Mouse (Mus musculus): ENCODE data around the gene Tdp2. TPM values are rescaled to one million over a fixed set of nuclear protein-coding genes. Genes with fewer than 3 reads are reported as not detected.
A peak's percentile ranks its signal among the peaks of the same experiment; 100 is the strongest.
"Not testable (repeated sequence)": the region's sequence is repeated elsewhere in the genome, so short reads cannot be mapped to it uniquely, and the experiment has no call there.

Gene Tdp2
- total RNA-seq, 2 experiments from 2014 or later: 21.5 to 22.4 TPM

- no peak for DNase-seq (ENCODE audit: extremely low spot score in 1 of 2, low spot score in 2 of 2)
- intact Hi-C loops (cut with DNase I): no loop called here
Measured at GRCm38 (mm10) chr13:24819931-24820330, 11.5 kb upstream of the Tdp2 start.

DNA sequence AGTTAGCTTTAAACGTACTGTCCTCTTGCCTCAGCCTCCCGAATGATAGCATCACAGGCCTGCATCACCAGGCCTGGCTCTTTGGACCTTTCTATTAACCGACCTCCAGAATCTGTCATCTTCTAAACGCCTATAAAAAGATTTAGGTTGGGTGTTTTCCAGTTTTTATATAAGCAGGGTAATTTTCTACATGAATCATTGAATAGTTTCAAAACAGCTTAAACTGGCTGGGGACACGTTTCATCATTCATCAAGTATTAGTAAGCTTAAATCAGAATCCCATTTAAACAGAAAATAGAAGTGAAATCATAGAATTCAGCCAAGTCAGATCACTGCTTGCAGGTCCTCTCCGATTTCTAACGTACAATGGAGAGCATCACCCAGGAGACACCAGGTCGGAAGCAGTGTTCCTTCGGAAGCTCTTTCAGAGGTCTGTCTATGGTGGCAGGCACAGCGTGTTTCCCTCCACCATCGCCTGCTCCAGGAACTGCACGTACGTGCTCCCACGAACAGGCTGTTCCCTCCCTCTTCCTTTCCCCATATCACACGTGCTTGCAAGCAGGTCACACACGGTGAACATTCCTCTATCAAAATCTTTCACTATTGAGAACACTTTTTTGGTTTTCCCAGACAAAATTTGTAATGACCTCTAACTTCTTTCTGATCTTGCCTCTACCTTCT is 8.7 kb upstream of the Tdp2 start:
- DNase-seq (ENCODE audit: extremely low spot score in 1 of 2, low spot score in 2 of 2): no peak
- intact Hi-C loops (cut with DNase I): no loop called here

GRCm38 (mm10) chr13:24824647-24825046 is 6.8 kb upstream of the Tdp2 start:
- intact Hi-C loops (cut with DNase I): no loop called here
- DNase-seq (ENCODE audit: extremely low spot score in 1 of 2, low spot score in 2 of 2): no peak

GRCm38 (mm10) chr13:24825587-24825986 is 5.9 kb upstream of the Tdp2 start:
- DNase-seq (ENCODE audit: extremely low spot score in 1 of 2, low spot score in 2 of 2): no peak
- intact Hi-C loops (cut with DNase I): no loop called here

DNA sequence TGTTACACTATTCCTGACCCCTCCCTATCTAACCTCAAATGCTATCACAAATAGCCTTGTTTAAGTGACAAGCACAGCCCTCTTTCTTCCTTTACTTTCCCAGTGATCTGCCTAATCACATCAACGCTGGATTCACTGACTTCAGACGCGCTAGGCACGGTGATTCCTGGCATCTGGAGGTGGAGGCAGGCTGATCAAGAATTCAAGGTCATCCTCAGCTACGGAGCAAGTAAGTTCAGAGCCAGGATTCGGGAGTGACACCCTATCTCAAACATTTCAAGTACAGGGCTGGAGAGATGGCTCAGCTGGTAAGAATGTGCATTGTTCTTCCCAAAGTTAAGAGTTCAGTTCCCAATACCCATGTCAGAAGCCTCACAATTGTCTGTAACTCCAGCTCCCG is 5.4 kb upstream of the Tdp2 start:
- intact Hi-C loops (cut with DNase I): no loop called here
- no peak for DNase-seq (ENCODE audit: extremely low spot score in 1 of 2, low spot score in 2 of 2)

DNA sequence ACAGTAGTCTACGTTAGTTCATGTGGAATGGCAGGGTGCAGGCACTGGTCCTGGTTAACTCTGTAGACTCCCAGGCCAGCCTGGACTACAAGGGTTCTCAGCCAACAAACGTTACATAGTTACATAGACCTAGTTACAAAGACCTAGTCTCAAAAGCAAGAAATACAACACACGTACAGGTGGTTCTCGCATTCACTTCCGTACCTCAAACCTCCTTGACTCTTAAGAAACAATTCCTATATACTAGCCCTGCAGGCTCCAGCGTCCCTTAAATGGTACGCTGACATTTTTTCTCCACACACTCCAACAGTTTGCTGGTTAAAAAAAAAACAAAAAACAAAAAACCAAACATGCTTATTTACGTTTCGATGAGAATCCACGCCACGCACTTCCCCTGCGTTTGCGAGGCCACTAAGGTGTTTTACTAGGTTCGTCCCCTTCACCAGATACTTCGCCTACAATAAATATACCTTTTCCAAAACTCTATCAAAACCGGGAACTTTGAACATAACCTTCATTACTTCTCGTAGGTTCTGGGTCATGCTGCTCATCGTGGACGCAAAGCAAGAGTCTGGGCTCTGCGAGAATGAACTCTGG is 625 bp upstream of the Tdp2 start:
- intact Hi-C loops (cut with DNase I): no loop called here
- DNase-seq (ENCODE audit: extremely low spot score in 1 of 2, low spot score in 2 of 2): no peak

GRCm38 (mm10) chr13:24832131-24832810 is 792 bp downstream of the Tdp2 start:
- intact Hi-C loops (cut with DNase I): no loop called here
- no peak for DNase-seq (ENCODE audit: extremely low spot score in 1 of 2, low spot score in 2 of 2)

GRCm38 (mm10) chr13:24832811-24833155 is 1.3 kb downstream of the Tdp2 start:
- DNase-seq (ENCODE audit: extremely low spot score in 1 of 2, low spot score in 2 of 2): no peak
- intact Hi-C loops (cut with DNase I): no loop called here

DNA sequence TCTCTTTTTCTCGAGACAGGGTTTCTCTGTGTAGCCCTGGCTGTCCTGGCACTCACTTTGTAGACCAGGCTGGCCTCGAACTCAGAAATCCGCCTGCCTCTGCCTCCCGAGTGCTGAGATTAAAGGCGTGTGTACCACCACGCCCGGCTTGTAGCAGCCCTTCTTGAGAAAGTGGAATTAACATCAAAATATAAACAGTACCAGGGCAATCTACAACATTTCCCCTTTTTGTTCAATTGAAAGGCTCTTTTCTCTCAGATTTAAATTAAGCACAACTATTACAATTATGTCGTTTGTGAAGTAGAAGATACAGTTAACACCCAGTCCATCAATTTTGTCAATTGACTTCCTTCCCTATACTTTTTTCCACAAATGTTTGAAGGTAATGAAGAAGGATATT is 6.3 kb downstream of the Tdp2 start:
- intact Hi-C loops (cut with DNase I); DNase-seq (ENCODE audit: extremely low spot score in 1 of 2, low spot score in 2 of 2): not testable (repeated sequence)

GRCm38 (mm10) chr13:24839831-24840230 is 8.4 kb downstream of the Tdp2 start:
- intact Hi-C loops (cut with DNase I): no loop called here
- no peak for DNase-seq (ENCODE audit: extremely low spot score in 1 of 2, low spot score in 2 of 2)

DNA sequence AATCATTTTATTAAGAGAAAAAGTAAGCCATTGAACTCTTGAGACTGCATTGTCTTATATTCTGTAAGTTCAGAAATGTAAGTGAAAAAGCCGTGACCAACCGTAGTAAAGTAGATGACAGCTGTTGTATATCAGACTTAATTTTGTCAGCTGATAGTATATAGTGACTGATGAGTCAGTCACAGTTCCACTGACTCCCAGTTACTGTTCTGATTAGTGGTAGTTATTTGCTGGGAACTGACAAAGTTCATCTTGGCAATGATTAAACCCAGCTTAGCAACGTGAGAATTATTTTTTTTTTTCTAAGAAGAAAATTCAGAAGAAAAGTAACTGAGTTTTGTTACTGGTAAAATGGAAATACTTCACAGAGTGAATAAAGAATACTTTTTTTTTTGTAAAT is 10.2 kb downstream of the Tdp2 start:
- intact Hi-C loops (cut with DNase I): no loop called here
- DNase-seq (ENCODE audit: extremely low spot score in 1 of 2, low spot score in 2 of 2): no peak

DNA sequence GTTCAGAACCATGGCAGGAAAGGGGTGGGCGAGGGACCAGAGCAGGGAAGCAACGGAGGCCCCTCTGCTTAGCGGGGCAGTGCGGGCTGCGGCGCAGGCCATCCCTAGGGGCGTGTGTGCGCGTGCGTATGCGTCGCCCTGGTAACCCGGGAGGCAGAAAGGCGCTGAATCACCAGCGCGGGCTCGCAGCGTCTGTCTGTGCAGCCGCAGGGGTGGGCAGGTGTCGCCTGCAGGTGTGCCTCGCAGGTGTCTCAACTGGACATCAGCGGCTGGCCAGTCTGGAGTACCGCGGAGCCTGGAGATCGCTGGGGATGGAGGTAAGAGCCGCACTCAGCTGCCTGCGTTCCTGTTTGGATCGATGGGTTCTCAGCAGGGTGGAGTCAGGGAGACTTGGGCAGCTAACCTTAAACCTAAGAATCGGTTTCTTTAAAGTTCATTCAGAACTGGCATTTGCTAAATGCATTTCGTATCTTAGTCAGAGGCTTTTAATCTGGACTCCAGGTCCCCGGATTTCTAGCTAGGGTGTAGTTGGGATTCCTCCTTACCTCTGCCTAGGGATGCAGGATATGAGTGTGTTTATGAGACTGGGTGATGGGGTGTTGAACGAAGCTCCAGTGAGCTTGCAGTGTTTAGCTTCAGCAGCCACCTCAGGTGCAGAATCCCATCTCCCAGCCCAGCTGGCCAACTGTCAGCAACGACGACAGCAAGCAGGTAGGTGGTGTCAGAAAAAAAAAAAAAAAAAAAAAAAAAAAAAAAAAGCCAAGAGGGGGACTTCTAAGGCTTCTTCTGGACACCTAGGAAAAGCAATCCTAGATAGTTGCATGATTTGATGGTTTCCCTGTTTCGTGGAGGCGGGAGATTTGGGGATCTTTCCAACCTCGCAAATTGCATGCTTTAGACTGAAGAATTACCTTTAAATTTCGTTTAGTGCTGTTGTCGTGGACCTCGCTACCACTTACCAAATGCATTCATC is 13.8 kb downstream of the Tdp2 start, which contains the start of gene D130043K22Rik:
Gene D130043K22Rik (plus strand): TSS at position 153 of the 973 bp plus-strand sequence.
- DNase-seq (ENCODE audit: extremely low spot score in 1 of 2, low spot score in 2 of 2): peak; percentile 45 to 68
- intact Hi-C loops (cut with DNase I): no loop called here

DNA sequence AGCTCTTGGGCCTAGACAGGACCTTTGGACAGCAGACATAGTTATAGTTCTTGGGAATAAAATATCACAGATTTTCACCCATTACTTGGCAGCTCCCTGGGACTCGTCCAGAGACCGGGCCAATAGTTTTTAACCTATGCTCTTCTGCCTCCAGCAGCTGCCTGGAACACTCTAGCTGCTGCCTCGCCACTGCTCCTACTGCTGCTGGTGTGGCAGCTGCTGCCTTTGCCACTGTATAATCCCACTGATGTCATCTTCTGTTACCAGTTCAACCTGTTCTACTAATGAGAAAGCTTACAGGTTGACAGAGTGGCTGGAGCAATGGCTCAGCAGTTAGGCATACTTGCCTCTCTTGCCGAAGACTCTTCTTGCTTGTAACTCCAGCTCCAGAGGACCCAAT is 17.8 kb downstream of the Tdp2 start:
- DNase-seq (ENCODE audit: extremely low spot score in 1 of 2, low spot score in 2 of 2): no peak
- intact Hi-C loops (cut with DNase I): no loop called here

DNA sequence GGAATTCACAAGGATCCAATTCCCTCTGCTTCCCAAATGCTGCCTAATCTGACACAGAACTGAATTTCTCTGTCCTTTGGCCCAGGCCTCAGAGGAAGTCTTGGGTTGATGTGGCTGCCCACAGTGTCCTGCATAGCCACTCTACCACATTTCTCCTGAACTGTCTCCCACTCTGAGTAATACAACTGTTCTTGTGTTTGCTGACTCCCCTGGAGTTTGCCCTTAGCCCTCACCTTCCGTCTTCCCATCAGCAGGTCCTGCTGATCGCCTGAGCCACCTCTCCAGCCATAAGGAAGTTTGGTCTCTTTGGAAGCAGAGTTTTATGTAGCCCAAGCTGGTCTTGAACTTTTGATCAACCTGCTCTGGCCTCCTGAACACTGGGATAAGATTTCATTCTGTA is 20.5 kb downstream of the Tdp2 start:
- no peak for DNase-seq (ENCODE audit: extremely low spot score in 1 of 2, low spot score in 2 of 2)
- intact Hi-C loops (cut with DNase I): no loop called here

DNA sequence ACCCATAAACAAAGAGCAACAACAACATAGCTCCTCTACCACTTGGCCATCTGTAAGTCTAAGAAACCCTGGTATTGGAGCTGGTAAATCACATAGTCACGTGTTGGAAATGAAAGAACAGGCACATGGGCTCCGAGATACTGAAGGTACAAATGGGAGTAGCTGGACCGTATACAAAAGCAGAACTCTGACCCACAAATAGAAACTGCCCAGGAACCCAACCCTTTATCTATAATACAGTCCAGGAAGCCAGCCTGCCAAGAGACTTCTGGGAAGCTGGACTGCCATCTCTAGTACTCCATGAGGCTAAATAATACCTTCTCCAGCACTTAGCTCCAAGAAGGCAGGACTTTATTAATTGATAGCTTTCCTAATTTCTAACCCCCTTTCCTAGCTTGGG is 21.1 kb downstream of the Tdp2 start:
- no peak for DNase-seq (ENCODE audit: extremely low spot score in 1 of 2, low spot score in 2 of 2)
- intact Hi-C loops (cut with DNase I): no loop called here

GRCm38 (mm10) chr13:24859115-24859514 is 27.6 kb downstream of the Tdp2 start:
- DNase-seq (ENCODE audit: extremely low spot score in 1 of 2, low spot score in 2 of 2): no peak

GRCm38 (mm10) chr13:24861084-24861483 is 29.6 kb downstream of the Tdp2 start:
- DNase-seq (ENCODE audit: extremely low spot score in 1 of 2, low spot score in 2 of 2): no peak
- intact Hi-C loops (cut with DNase I): no loop called here

More at GRCm38 (mm10) chr13:24859115-24859514, 27.6 kb downstream of the Tdp2 start:
- intact Hi-C loops (cut with DNase I): no loop called here

- intact Hi-C loops (cut with DNase I): no loop called here
- DNase-seq (ENCODE audit: extremely low spot score in 1 of 2, low spot score in 2 of 2): no peak
Measured at GRCm38 (mm10) chr13:24862021-24862420, 30.5 kb downstream of the Tdp2 start.

GRCm38 (mm10) chr13:24862520-24862919 is 31.0 kb downstream of the Tdp2 start:
- intact Hi-C loops (cut with DNase I): no loop called here
- DNase-seq (ENCODE audit: extremely low spot score in 1 of 2, low spot score in 2 of 2): peak in 1 of 2 experiments; percentile 57

All from left cerebral cortex, postnatal 10 days (tissue).